Mouse (Mus musculus): ENCODE measurements around the gene Snai3. TPM values are rescaled to one million over a fixed set of nuclear protein-coding genes. Genes with fewer than 3 reads are reported as not detected.

The Snai3 gene
- polyA plus RNA-seq (2012; rRNA removed), result 1.9 and 2.4 TPM in 2 replicates

DNA sequence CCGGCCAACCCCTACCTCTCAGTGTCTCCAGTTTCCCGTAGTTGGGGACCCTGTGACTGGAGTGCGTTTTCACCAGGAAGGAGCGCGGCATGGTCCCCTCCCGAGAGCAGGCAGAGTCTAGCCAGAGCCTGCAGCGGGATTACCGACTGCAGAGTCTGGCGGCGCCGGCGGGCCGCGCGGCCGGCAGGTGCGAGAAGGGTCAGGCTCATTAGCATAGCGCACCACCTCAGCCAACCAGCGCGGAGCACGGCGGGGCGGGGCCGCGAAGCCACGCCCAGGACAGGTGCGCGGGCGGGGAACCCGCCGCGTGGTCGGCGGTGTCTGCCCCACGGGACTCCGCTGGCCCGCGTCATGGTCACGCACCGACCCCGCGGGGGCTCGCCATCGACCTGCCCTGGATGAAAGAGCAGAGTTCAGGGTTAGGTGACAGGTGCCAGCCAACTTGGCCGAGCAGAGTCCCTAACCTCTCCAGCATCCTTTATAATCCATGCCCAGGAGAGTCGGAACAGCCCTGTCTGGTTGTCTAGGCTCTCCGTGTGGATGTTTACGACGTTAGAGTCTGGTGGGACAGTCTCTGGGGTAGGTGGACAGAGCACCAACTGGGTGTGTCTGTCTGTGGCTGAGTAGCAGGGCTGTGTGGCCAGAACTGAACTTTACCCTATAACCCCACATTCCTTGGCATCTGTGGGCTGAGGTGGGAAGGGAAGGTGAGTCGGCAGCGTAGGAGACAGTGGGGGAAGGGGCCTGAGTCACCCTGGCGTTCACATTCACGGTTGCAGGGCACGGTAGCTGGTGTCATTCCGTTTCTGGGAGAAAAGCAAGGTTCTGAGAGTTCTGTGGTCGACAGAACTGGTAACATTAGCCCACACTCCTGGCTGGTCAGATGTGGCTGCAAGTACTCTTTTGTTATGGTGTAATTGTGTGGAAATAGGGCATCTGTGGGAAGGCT, at the start of gene Snai3:
TSS of gene Snai3 (minus strand) at position 210 of the 949 bp plus-strand sequence.
- no peak for DNase-seq (ENCODE audit: low read depth)

DNA sequence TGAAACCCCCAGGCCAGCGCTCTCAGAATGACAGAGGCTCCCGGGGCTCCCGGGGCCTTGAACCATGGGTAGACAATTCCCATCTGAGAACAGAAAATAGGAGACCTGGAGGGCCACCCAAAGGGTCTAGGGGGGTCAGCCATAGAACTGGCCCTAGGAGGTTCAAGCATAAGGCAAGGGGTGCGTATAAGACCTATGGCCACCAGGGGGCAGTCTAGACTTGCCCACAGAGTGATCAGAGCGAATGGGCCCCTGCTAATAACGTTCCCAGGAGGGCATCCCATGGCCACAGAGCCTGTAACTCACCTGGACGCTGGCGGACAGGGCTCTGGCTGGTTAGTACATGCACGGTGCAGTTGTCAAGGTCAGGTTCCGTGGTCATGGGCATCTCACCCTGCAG, 40.3 kb upstream of the Snai3 start:
- DNase-seq (ENCODE audit: low read depth), result no peak

DNA sequence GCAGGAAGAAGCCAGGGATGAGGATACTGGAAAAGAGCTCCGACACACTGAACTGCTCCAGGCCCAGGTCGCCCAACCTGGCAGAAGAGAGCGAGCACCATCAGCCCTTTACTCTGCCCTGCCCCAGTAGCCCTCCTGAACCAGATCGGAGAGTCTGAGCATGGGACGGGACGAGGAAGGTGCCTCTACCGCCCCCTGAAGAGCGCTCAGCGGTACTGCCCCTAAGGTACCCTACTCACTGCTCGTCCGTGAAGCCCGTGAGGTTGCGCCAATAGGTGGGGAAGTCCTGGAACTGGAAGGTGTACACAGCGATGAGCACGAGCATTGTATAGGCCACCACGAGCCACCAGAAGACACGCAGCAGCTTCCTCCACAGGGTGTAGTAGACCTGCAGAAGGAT, 37.4 kb upstream of the Snai3 start:
- DNase-seq (ENCODE audit: low read depth), result no peak

DNA sequence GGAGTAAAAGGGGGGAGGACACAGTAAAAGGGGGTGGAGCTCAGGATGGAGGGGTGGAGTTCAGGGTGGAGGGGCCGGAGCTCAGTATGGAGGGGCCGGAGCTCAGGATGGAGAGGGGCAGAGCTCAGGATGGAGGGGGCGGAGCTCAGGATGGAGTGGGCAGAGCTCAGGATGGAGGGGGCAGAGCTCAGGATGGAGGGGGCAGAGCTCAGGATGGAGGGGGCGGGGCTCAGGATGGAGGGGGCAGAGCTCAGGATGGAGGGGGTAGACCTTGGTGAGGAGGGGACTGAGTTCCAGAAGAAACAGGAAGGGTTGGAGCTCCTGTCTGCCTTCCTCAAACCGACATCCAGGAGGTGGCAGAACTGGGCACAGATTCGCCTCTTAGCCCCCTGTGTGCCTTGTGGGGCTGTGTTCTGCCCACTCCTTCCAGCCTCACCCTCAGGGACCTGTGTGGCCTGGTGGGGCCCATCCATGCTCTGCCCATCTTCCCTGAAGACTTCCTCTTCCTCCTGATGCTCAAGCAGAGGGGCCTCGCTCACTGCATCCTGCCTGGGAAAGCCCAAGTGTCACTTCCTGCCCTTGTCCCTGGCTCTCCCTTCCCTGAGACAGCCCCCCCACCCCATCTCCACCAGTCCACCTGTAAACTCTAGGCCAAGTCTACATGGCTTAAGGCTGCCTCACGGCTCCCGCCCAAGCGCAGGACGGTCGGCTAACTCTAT, 36.6 kb upstream of the Snai3 start:
- DNase-seq (ENCODE audit: low read depth), result no peak

DNA sequence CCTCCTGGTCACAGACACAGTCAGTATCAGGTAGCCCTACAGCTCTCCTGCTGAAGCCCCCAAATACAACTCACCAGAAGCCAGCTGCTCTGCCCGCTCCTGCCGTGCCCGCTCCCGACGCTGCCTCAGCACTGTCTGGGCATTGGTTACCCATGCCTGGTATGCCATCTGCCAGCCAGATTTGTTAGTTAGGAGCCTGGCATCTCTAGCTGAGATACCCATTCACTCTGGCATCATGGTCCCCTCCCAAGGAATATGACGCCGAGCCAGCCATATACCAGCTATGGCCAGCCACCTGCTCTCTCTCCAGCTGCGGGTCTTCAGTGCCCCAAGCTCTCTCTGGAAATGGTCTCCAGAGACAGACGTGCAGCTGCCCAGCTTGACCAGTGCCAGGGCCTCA, 27.9 kb upstream of the Snai3 start:
- DNase-seq (ENCODE audit: low read depth), result no peak

DNA sequence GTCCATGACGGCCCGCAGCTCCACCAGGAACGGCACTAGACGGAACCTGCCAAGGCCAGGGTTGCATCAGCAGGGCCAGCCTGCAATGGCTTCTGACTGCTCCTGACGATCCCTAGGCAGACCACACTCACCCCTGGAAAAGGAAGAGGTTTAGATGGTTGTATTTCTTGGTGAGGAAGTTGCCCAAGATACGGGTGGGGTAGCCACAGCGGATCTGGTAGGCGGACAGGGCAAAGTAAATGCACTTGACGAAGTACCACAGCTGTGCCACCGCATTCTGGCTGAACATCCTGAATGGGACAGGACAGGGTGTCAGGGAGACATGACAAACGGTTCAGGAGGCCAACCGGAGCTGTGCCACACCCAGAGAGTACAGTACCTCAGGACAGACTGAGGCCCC, 24.3 kb upstream of the Snai3 start:
- no peak for DNase-seq (ENCODE audit: low read depth)

DNA sequence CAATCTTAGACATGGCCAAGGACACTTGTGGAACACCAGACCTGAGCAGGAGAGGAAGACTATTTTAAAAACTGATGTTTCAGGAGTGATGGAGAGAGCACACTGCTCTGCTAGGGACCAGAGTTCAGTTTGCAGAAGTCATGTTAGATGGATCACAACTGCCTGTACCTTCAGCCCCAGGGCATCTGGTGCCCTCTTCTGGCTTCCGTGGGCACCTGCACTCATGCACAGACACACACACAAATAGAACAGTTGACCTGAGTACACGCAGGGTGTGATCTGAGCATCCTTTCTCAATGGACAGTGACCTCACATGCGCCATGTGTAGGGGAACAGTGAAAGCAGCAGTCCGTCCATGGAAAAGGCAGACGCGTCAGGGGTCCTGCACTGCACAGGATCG, 23.3 kb upstream of the Snai3 start:
- DNase-seq (ENCODE audit: low read depth), result no peak

DNA sequence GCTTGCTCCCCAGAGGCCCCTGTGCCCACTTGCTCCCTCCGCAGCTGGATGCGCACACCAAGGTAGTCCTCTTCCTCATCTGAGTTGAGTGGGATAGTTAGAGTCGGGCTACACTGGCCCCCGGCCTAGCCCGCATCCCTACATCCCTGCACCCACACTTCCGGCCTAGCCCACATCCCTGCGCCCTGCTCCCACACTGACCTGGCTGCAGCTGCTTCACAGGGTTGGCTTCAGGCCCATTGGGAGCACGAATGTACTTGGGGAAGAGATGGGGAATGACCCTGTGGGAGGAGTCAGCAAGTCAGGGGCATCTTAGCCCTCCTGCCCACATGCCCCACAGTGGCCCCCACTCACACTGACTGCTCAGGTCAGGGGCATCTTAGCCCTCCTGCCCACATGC, 21.9 kb upstream of the Snai3 start:
- DNase-seq (ENCODE audit: low read depth), result no peak

DNA sequence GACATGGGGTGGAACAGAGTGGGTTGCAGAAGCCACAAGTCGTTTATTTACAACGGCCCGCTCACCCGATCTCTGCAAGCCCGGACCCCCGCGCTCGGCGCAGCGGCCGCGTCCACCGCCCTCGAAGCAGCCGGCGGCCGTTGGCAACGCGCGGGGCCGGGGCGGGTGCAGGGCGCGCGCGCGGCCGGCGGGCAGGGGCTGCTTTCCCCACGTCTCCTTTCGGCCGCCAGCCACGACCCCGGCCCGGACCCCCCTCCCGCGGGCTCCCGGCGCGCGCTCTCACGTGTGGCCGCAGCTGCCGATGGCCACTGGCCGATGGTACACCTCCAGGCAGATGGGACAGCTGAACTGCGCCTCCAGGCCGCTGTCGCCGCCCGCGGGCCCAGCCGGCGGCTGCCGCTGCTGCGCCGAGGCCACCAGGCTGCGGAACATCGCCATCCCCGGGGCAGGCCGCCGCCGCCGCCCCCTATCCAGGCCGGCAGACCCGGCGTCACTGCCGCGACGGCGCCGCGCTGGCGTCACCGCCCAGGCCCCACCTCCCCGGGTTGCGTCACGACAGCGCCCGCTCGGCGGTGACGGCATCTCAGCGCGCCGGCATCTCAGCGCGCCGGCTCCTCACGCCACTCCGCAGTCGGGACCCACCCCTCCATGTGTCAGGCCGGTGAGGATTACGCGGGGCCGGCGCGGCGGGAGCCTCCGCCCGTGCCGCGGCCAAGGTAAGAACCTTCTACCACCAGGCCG, 15.2 kb upstream of the Snai3 start, which contains the start of the genes Rnf166 and Ctu2:
TSS of gene Rnf166 (minus strand) at position 485 of the 741 bp plus-strand sequence.
TSS of gene Ctu2 (plus strand) at position 564 of the 741 bp plus-strand sequence.
- no peak for DNase-seq (ENCODE audit: low read depth)

DNA sequence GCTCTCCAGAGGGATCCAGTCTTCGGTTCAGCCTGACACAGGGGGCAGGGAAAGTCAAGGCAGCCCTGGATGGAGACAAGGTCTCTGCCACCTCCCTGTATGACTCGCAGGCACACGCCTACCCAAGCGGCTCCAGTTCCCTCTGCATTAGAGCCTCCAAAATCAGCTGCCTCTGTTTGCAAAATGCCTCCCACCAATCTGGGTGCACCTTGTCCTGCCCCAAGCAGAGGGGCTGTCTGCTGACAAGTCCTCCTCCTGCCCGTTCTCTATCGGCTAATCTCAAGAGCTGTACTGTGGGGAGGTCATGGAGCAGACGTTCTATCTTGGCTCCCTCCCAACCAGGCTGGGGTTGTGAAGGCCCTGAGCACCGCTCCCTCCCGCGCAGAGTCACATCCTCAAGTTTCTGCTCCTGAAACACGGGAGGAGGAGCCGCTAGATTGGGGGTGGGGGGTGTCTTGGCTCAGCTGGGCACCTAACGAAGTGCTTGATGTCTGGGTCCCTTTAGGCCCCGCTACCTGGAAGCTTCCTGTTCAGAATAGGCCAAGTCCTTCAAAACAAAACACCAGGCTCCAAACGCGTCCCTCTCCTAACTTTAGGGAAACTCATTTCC, 14.5 kb upstream of the Snai3 start:
- no peak for DNase-seq (ENCODE audit: low read depth)

DNA sequence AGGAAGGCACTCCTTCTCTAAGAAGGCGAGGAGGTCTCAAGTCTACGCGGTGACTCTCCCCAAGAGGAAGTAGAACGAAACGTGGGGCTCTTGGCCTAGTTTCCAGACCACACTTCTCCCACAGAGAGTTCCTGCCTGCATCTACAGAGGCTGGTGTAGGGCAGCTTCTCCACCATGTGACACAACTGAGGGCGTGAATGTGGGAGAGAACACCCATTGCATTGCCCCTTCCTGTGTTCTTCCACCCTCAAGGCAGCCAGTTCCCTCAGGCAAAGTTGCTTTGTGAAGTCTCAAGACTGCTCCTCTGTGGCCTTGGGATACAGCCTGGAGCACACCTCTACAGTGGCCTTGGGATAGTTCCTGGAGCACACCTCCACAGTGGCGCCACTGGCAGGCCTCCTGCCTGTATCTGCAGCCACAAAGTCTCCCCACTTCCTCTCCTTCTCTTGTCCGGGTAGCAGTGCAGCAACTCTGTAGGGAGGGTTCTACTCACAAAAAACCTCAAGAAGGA, 13.4 kb upstream of the Snai3 start:
- no peak for DNase-seq (ENCODE audit: low read depth)

DNA sequence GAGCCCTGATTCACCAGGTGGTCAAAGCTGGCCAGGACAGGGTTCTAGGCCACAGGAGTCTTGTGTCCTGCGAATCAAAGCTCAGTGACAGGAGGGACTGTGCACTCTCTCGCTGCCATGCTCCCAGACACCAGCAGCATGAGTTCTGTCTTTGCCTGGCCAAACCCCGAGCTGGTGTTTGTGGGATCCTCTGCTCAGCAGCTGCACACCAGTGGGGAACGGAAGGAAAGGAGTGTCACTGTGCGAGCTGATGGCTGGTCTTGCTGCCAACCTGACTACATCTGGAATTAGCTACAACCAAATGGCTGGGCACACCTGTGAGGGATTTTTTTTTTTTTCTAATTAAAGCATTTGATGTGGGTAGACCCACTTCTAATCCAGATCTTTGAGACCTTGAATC, 10.2 kb upstream of the Snai3 start:
- no peak for DNase-seq (ENCODE audit: low read depth)

DNA sequence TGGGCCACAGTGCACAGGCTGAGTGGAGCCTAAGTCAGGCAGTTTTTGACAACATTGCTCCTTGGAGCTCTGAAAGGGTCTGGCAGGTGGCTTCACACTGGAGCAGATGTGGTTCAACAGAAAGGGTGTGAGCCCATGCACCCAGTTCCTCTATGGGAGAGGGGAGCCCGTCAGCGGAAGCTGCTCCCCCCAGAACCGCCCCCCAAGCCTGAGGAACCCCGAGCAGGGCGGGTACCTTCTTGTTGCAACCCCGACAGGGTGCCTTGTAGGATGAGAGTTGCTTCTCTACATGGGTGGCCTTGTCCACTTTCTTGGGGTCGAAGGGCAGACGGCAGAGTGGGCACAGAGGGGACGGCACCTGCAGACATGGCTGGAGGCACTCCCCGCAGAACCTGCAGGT, 9.4 kb upstream of the Snai3 start:
- no peak for DNase-seq (ENCODE audit: low read depth)

DNA sequence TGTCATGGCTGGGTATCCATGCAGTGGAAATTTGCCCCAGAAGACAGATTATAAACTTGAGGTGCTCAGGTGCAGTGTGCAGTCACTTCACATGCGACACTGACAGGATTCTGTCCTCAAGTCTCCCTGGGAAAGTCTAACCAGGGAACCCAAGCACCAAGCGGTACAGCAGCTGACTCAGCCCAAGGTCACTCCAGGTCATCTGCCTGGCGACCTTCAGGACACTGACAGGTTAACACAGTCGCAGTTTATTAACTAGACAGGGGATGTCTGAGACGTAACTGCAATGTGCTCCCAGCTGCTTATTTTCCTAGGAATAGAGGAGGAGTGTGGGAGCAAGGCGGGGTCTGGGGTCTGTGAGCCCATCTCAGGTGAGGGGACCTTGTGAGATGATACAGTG, 8.9 kb upstream of the Snai3 start:
- no peak for DNase-seq (ENCODE audit: low read depth)

DNA sequence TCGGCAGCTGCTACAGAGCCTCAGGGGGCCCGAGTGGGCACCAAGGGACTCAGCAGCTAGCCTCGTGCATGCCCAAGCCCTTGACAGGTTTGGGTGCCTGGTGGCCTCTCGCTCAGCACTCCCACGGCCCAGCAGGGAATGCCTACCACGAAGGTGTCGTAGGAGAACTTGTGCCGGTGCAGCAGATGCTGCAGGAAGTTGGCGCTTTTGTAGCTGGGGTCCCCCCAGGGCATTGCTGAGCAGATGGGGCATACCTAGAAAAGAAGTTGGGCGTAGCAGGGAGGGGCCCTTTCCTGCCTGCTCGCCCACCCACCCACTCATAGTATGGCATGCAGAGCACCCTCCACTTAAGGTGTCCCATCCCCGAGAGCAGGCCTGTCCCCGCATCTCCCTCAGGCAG, 7.3 kb upstream of the Snai3 start:
- DNase-seq (ENCODE audit: low read depth), result no peak

DNA sequence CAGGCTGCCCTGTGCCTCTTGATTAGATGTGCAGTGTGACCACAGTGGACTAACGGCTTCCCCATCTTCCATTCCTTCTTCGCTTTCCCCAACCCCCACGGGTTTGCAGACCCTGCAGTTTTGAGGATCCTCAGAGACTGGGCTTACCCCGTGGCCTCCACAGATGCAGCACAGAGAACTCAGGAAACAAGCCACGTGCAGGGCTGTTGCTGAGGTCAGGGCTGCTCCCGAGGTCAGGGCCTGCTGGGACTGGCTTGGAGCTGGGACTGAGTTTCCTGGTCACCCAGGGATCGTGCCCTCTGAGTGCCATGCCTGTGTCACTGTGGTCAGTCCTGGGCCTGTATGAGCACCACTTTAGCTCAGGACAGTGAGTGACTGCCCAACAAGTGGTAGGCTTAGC, 4.5 kb upstream of the Snai3 start:
- DNase-seq (ENCODE audit: low read depth), result no peak

DNA sequence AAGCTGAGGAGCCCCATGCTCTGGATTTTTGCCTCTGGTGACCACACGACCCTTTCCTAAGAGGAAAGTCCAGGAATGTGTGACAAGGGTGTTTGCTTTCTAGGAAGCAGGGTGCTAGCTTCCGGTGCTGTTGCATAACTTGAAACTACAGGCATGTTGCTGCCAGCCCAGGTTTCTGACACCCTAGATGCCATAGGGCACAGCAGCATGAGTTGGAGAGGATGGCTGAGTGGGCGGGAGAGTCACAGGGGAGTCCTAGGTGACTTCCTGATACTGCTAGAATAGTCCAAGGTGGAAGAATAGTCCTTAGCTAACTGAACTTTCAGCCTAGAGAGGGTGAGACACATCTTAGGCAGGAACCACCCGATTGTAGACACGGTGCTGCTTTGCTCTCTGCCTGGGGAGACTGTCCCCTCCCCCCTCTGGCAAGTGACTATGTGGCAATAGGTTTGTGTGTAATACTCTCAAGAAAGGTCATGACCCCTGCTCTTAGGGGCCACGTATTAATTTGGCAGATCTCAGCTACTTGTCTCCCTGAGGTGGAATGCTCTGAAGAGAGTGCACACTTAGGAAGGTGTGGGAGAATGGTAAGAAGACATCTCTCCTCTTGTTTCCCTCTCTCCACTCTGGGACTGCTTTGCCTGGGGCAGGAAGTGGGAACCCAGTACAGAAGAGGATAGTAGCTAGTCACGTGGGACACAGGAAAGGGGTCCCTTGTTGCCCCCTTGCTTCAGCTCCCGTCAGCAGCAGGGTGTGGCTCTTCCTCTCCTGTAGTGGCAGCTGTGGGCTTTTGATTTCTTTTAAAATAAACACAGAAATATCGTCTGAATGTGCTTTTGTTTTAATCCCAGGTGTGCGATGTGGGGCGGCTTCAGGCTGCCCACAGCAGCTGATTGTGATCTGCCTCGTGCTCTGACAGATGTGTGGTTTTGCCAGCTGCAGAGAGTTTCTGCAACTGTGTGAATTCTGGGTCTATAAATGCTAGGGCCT, 3.4 kb upstream of the Snai3 start:
- no peak for DNase-seq (ENCODE audit: low read depth)

DNA sequence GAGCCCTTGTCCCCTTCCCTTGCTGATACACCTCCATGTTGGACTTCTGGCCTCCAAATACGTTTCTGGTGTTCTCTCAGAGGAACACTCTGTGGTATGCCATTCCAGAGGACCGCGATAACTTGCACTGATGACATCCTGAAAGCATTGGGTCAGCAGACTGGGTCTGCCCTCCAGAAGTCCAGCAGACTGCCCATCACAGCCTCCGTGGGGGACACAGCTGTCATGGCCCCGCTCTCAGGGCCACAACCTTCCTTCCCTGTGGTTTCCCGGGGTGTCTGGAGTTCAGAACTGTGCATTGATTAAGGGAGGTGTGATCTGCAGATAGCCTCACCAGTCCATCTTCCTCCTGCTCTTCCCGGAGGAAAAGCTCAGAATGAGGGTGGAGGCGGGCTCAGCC, 2.0 kb upstream of the Snai3 start:
- DNase-seq (ENCODE audit: low read depth), result no peak

DNA sequence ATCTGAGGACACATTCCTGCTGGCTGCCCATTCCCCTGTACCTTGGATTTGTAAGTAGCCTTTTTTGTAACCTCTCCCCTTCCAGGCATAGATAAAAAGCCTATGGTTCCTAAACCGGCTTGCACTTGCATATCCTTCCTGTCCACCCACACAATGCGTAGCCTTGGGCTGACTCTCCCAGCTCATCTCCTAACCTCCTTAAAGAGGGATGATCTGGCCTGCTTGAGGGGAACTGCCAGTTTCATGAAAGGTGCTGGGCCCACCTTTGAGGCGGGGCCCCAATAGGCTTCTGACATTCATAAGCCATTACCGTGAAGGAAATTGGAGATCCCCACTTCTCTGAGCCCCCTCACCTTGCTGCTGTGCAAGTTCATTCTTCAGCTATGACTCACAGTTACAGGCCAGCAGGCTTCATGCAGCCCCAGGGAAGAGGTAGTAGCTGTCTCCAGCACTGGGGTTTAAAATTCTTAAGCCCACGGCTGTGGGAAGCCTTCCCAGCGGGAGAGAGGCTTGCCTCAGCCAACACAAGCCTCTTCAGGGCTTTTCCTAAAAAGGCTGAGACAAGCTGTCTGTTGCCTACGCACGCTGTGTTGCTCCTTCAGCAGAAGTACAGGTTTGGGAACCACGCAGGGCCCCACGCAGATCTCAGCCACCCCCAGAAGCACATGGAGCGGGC, 1.1 kb upstream of the Snai3 start:
- peak; percentile 95 for DNase-seq (ENCODE audit: low read depth)

DNA sequence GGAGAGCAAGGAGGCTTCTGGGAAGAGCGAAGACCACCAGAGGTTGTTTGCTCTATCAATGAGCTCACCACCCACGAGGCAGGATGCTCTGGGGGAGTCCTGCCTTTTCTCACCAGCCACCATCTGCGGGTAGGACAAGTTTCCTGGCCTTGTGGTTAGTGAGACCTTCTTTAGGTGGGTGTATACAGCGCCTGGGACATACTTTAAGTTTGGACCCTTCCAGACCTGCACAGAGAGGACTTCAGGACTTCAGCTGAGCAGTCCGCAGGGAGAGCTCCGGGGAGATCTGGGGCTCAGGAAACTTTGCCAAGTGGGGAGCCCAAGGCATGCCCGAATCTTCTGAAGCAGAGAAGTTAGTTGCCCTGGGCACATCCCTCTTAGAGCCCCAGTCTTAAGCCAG, 543 bp downstream of the Snai3 start:
- DNase-seq (ENCODE audit: low read depth), result no peak
